Mouse (Mus musculus) small intestine, adult 2 months (tissue): ENCODE results near the gene Mfng.

Source experiments
- CTCF ChIP-seq: fragments of 200-500 bp; IDR thresholded peaks from 2 replicates; pipeline ENCODE4 v1.5.1; 2012; ENCODE audit warnings: low read depth, mild to moderate bottlenecking, control low read depth, inconsistent platforms, low read length, moderate library complexity, mixed read lengths; ENCODE audit not compliant: insufficient replicate concordance, insufficient read length; ENCODE audit errors: extremely low read depth
- POLR2A ChIP-seq: fragments of 200-500 bp; IDR thresholded peaks from 2 replicates; pipeline ENCODE4 v1.6.1; 2012; ENCODE audit warnings: low read depth, mild to moderate bottlenecking, control low read depth, inconsistent platforms, low read length, moderate library complexity

- no peak for TF ChIP-seq POLR2A
- TF ChIP-seq CTCF: no peak
Measured at GRCm38 (mm10) chr15:78735431-78736180, 37.7 kb downstream of the Mfng start.
